Mouse (Mus musculus) lung, adult 2 months (tissue): Measurements from ENCODE around the gene Fam177a. TPM values are rescaled to one million over a fixed set of nuclear protein-coding genes. Genes with fewer than 3 reads are reported as not detected.

Experiments used
- polyA plus RNA-seq: library from polyadenylated mRNA; depleted of rRNA; stranded (reverse); fragments of >200 nt; gene quantifications from 2 replicates; pipeline ENCODE4 v1.2.3, GENCODE M21; 2012; rRNA removed

Gene Fam177a
- polyA plus RNA-seq, 1 experiment, result 22.7 TPM

Other genes with a start within 250 kb of the Fam177a start
- not detected in 2 replicates for gene Gm20403, start 137.9 kb upstream of the Fam177a start, polyA plus RNA-seq
- gene Baz1a, start 110.1 kb upstream of the Fam177a start, polyA plus RNA-seq, result 2.7 and 5.5 TPM in 2 replicates
- 3.3 and 6.4 TPM in 2 replicates for gene 2700097O09Rik, start 44.4 kb upstream of the Fam177a start, polyA plus RNA-seq
- 16.7 and 21.0 TPM in 2 replicates for gene Srp54a, start 44.2 kb upstream of the Fam177a start, polyA plus RNA-seq
- 15.9 and 27.4 TPM in 2 replicates for gene Srp54b, start 30.6 kb downstream of the Fam177a start, polyA plus RNA-seq
- not detected in 2 replicates for gene 1700047I17Rik2, start 75.1 kb downstream of the Fam177a start, polyA plus RNA-seq
- gene Srp54c, start 105.7 kb downstream of the Fam177a start, polyA plus RNA-seq, result 5.4 and 7.9 TPM in 2 replicates
- gene 1110008L16Rik, start 175.1 kb downstream of the Fam177a start, polyA plus RNA-seq, result 2.3 and 3.1 TPM in 2 replicates
- gene Ppp2r3c, start 178.5 kb downstream of the Fam177a start, polyA plus RNA-seq, result 1.2 and 1.9 TPM in 2 replicates